Mouse (Mus musculus) lung, embryonic 15.5 days (tissue): ENCODE measurements at regions not wholly inside any gene's neighbourhood (a gene's known extent, or its start where the extent isn't known, plus 50 kb on each side); places are given as distances from the start of the nearest gene placed in this dataset.

Experiments used
- ATAC-seq: fragments of 200-750 bp; cut with Nextera tagmentation; 2 replicates; pipeline ENCODE4 v1.8.0; 2017; ENCODE audit warnings: moderate number of reproducible peaks, borderline replicate concordance; ENCODE audit not compliant: low FRiP score, low TSS enrichment; ENCODE audit errors: extremely low read depth
- H3K27ac ChIP-seq: fragments of 300-500 bp; sonication (generic); 2 replicates; pipeline ENCODE4 v1.5.1; 2015; ENCODE audit warnings: moderate library complexity, mild to moderate bottlenecking, inconsistent platforms
- H3K27me3 ChIP-seq: fragments of 300-500 bp; sonication (generic); 2 replicates; pipeline ENCODE4 v1.6.1; 2015; ENCODE audit warnings: inconsistent platforms
- H3K36me3 ChIP-seq: fragments of 300-500 bp; sonication (generic); 2 replicates; pipeline ENCODE4 v1.6.1; 2015; ENCODE audit warnings: inconsistent platforms
- H3K4me1 ChIP-seq: fragments of 300-500 bp; sonication (generic); 2 replicates; pipeline ENCODE4 v1.6.1; 2015; ENCODE audit warnings: inconsistent platforms
- H3K4me2 ChIP-seq: fragments of 300-500 bp; sonication (generic); 2 replicates; pipeline ENCODE4 v1.6.1; 2015; ENCODE audit warnings: inconsistent platforms, mild to moderate bottlenecking, moderate library complexity
- H3K4me3 ChIP-seq: fragments of 300-500 bp; sonication (generic); 2 replicates; pipeline ENCODE4 v1.5.1; 2015; ENCODE audit warnings: mild to moderate bottlenecking, inconsistent platforms
- H3K9ac ChIP-seq: fragments of 300-500 bp; sonication (generic); 2 replicates; pipeline ENCODE4 v1.6.1; 2015; ENCODE audit warnings: inconsistent platforms
- H3K9me3 ChIP-seq: fragments of 300-500 bp; sonication (generic); 2 replicates; pipeline ENCODE4 v1.6.1; 2016; ENCODE audit warnings: inconsistent platforms
- WGBS: fragments of 180-500 bp; shearing (Covaris S2); methylation state at CpG from one replicate; pipeline ENCODE4 v1.1.7; 2015; 5-methylcytosine and 5-hydroxymethylcytosine counted together

DNA sequence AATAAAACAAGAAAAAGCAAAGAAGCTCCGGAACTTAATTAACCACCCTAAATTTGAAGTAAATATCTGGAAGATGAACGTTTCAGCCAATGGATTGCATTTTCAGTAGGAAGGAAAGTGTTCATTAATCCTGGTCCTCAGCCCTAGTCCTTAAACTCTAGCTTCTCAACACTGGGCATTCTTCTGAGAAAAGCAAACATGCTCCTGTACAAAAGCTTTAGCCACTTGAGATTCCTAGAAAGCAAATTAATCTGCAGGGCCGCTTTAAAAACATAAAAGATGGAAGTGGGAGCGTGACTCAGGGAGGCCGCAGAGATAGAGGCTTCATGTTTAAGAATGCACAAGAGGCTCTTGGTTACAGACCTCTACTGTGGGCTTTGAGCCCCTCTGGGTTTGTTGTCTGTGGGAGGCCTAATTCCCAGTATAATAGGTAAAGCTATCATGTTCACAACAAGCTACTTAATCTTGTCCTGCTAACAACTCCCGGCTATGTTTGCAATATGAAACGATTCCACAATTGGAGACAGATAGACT, 1342.3 kb upstream of the Flrt2 start:
- Histone ChIP-seq H3K4me3 (no peak overlapping the region), H3K4me2 (no peak overlapping the region), H3K27ac (no peak overlapping the region), H3K27me3 (no peaks in the 10 kb centered on the region), H3K36me3 (no peaks in the 10 kb centered on the region), H3K9ac (no peak overlapping the region), H3K9me3 (no peaks in the 10 kb centered on the region), H3K4me1 (no peaks in the 10 kb centered on the region)
- 48% methylated on average over 7 of the region's 7 CpGs for WGBS
- no peak for ATAC-seq

DNA sequence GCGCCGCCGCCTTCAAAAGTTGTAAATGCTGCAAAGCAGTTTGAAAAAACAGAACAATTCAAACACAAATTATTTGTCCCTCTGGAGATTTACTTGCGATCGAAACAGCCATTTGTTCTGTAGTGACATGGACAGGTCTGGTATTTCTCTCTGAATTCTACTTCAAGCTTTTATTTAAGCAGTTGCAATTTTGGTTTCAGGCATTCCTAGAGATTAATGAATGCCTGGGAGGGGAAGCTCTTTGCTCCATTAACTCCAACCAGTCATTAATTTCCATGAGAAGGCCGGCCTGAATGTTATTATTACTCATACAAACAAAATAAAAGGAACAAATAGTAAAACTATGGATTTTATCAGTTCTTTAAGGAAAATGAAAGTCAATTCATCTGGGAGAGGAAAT, 1327.8 kb upstream of the Flrt2 start:
- Histone ChIP-seq H3K27ac (no peak overlapping the region), H3K9ac (no peak overlapping the region), H3K4me1 (no peaks in the 10 kb centered on the region), H3K4me3 (no peak overlapping the region), H3K36me3 (no peaks in the 10 kb centered on the region), H3K27me3 (no peaks in the 10 kb centered on the region), H3K9me3 (no peaks in the 10 kb centered on the region), H3K4me2 (no peak overlapping the region)
- ATAC-seq: no peak
- 76% methylated on average over 6 of the region's 6 CpGs for WGBS

- no peak for ATAC-seq
- no peaks in the 10 kb centered on the region for H3K27me3 ChIP-seq
- H3K4me3 ChIP-seq: no peak overlapping the region
- no peaks in the 10 kb centered on the region for H3K36me3 ChIP-seq
- no peak overlapping the region for H3K9ac ChIP-seq
- H3K4me2 ChIP-seq: no peak overlapping the region
- H3K9me3 ChIP-seq: no peaks in the 10 kb centered on the region
- WGBS: 17% methylated on average over 2 of the region's 2 CpGs
- H3K4me1 ChIP-seq: no peaks in the 10 kb centered on the region
- H3K27ac ChIP-seq: no peak overlapping the region
Observed at GRCm38 (mm10) chr12:94399991-94400390, 1292.0 kb upstream of the Flrt2 start.

DNA sequence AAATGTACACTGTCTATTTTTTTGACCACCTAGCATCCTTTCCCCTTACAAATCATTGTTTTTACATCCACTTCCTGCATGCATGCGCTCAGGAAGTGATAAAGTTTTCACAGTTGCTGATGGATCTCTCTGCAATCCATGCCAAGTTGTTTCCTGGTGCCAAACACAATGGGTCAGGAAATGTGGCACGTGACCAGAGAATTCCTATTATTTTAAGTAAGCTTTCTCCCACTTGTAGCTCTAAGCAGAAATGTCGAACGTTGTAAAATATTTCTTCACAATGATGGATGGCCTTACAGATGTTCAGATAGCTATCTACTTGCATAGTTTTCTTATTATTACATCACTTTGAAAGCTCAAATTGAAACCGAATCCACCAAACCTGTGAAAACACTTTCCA, 1271.1 kb upstream of the Flrt2 start:
- WGBS: 41% methylated on average over 5 of the region's 5 CpGs
- Histone ChIP-seq H3K27me3 (no peaks in the 10 kb centered on the region), H3K9ac (no peak overlapping the region), H3K9me3 (no peaks in the 10 kb centered on the region), H3K27ac (no peak overlapping the region), H3K36me3 (no peaks in the 10 kb centered on the region), H3K4me3 (no peak overlapping the region), H3K4me2 (no peak overlapping the region), H3K4me1 (no peaks in the 10 kb centered on the region)
- ATAC-seq: no peak

DNA sequence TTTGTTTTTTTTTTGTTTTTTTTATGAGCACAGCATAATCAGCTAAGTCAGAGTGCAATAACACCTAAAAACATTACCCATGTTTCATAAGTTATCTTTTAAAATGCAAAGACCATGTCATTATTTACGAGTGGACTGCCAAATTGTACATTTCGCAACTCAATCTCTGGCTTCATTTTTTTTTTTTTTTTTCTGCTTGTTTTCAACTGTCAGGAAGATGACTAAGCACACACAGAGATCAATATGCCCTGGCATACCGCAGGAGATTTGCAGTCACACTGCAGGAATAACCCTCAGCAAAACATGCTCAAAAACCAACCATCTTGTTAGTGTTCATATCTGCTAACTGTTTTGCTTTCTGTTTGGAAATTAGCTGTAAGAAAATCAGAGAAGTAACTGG, 1270.3 kb upstream of the Flrt2 start:
- no peak for ATAC-seq
- Histone ChIP-seq H3K27ac (no peak overlapping the region), H3K4me3 (no peak overlapping the region), H3K9me3 (no peaks in the 10 kb centered on the region), H3K9ac (no peak overlapping the region), H3K36me3 (no peaks in the 10 kb centered on the region), H3K4me2 (no peak overlapping the region), H3K27me3 (no peaks in the 10 kb centered on the region), H3K4me1 (no peaks in the 10 kb centered on the region)
- WGBS: 63% methylated on average over 3 of the region's 3 CpGs

DNA sequence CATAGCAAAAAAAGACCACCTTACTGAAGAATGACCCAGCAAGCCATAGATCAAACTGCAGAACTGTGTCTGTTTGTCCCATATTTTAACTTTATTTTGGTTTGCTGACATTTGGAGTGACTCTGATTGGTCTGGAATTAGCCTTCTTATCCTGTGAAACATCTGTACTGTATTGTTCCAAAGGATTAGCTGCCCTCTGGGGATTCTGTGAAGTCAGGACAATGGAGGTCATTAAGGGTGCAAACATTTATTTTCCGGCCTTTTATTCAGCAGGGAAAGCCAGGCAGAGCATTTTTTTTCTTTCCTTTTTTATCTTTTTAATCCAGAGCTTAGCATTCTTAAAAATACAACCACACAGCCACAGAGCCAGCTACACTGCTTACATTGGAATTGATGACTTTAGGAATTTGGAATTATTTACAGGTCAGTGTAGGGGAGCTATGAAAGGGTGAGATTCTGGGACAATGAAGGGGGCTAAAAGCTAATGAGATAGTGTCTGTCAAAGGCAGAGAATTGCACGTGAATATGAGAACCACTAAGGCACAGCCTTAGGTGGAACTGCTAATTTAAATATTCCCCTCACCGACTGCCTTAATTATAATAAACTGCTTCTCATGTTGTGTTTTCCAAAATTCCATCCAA, 1267.6 kb upstream of the Flrt2 start:
- no peaks in the 10 kb centered on the region for H3K9me3 ChIP-seq
- WGBS: 26% methylated on average over 3 of the region's 3 CpGs
- H3K27ac ChIP-seq: no peak overlapping the region
- no peak overlapping the region for H3K9ac ChIP-seq
- no peak overlapping the region for H3K4me3 ChIP-seq
- no peaks in the 10 kb centered on the region for H3K36me3 ChIP-seq
- no peak overlapping the region for H3K4me2 ChIP-seq
- H3K27me3 ChIP-seq: no peaks in the 10 kb centered on the region
- 0 out of 2 replicates have a peak, but pooled peaks have one; percentile 52 for ATAC-seq
- H3K4me1 ChIP-seq: no peaks in the 10 kb centered on the region

- Histone ChIP-seq H3K4me1 (no peaks in the 10 kb centered on the region), H3K27me3 (no peaks in the 10 kb centered on the region), H3K36me3 (no peaks in the 10 kb centered on the region), H3K4me3 (no peak overlapping the region), H3K27ac (no peak overlapping the region), H3K9me3 (no peaks in the 10 kb centered on the region), H3K4me2 (no peak overlapping the region), H3K9ac (no peak overlapping the region)
- no peak for ATAC-seq
- WGBS: 85% methylated on average over 1 of the region's 1 CpGs
Observed at GRCm38 (mm10) chr12:94449517-94449916, 1242.5 kb upstream of the Flrt2 start.

DNA sequence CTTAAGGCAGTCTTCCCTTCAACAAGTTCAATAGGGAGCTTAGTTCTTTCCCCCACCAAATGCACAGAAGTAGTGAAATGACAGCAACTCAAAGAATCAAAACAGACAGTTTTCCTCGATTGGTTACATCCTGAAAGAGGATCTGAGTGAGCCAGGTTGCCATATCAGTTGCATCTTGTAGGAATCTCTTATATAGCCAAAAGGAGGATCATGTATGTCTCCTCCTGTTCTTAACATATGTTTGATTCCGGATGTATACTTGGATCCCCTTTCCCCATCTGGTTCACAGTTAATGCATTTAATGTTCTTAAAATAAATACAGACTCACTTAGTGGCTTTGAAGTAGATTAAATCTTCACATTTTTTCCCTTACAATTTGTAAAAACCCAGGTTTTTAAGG, 1224.0 kb upstream of the Flrt2 start:
- WGBS: 29% methylated on average over 2 of the region's 2 CpGs
- Histone ChIP-seq H3K4me1 (no peaks in the 10 kb centered on the region), H3K27me3 (no peaks in the 10 kb centered on the region), H3K4me2 (no peak overlapping the region), H3K27ac (no peak overlapping the region), H3K4me3 (no peak overlapping the region), H3K36me3 (no peaks in the 10 kb centered on the region), H3K9me3 (no peaks in the 10 kb centered on the region), H3K9ac (no peak overlapping the region)
- no peak for ATAC-seq

DNA sequence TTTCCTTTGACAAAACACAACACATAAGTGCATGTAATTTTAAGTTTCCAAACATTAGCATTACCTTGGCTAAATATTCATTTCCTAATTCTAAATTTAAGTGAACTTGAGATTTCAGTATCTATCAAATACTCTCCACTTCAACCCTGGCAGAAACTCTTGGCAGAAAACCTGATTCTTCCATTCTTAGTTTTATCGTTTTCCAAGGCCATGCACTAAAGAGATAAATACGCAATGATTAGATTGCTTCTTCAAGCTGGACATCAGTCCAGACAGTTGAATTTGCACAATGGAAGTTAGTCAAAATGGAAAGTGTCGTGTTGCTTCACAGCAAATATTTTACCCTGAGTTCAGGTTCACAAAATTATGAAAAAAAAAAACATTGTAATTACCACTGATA, 1223.4 kb upstream of the Flrt2 start:
- no peaks in the 10 kb centered on the region for H3K4me1 ChIP-seq
- no peaks in the 10 kb centered on the region for H3K27me3 ChIP-seq
- no peak overlapping the region for H3K4me2 ChIP-seq
- H3K9me3 ChIP-seq: no peaks in the 10 kb centered on the region
- H3K27ac ChIP-seq: no peak overlapping the region
- WGBS: 49% methylated on average over 3 of the region's 3 CpGs
- H3K4me3 ChIP-seq: no peak overlapping the region
- H3K9ac ChIP-seq: no peak overlapping the region
- no peaks in the 10 kb centered on the region for H3K36me3 ChIP-seq
- no peak for ATAC-seq

- 42% methylated on average over 2 of the region's 2 CpGs for WGBS
- H3K27me3 ChIP-seq: no peaks in the 10 kb centered on the region
Observed at GRCm38 (mm10) chr12:94469850-94470249, 1222.2 kb upstream of the Flrt2 start.

DNA sequence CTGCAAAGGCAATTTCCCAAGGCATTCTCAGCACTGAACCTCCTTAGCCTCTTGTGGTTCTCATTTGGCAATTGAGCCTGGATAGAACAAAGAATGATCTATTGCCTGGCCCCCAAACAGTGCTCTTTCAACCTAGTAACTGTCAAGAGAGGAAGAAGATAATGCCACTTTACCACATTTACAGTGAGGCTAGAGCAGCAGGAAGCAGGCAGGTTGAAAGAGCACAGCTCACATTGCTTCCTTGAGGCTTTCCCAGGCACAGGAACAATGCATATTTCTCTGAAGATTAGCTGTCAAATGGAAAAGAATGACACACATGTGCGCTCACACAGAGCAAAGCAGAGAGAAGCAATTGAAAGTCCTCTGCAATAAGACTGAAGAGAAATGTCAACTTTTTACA, 1221.0 kb upstream of the Flrt2 start:
- Histone ChIP-seq H3K4me1 (no peaks in the 10 kb centered on the region), H3K4me3 (no peak overlapping the region), H3K36me3 (no peaks in the 10 kb centered on the region), H3K27ac (no peak overlapping the region), H3K4me2 (no peak overlapping the region), H3K27me3 (no peaks in the 10 kb centered on the region), H3K9ac (no peak overlapping the region), H3K9me3 (no peaks in the 10 kb centered on the region)
- ATAC-seq: no peak; the same call in 1 of the 2 replicates
- WGBS: 61% methylated on average over 1 of the region's 1 CpGs

More at GRCm38 (mm10) chr12:94469850-94470249, 1222.2 kb upstream of the Flrt2 start:
- Histone ChIP-seq H3K36me3 (no peaks in the 10 kb centered on the region), H3K4me1 (no peaks in the 10 kb centered on the region), H3K4me2 (no peak overlapping the region), H3K9me3 (no peaks in the 10 kb centered on the region), H3K27ac (no peak overlapping the region), H3K4me3 (no peak overlapping the region), H3K9ac (no peak overlapping the region)
- no peak for ATAC-seq

GRCm38 (mm10) chr12:94488721-94489120, 1203.3 kb upstream of the Flrt2 start:
- ATAC-seq: no peak
- 74% methylated on average over 2 of the region's 2 CpGs for WGBS
- Histone ChIP-seq H3K9me3 (no peaks in the 10 kb centered on the region), H3K27ac (no peak overlapping the region), H3K4me2 (no peak overlapping the region), H3K9ac (no peak overlapping the region), H3K4me1 (no peaks in the 10 kb centered on the region), H3K4me3 (no peak overlapping the region), H3K27me3 (no peaks in the 10 kb centered on the region), H3K36me3 (no peaks in the 10 kb centered on the region)

DNA sequence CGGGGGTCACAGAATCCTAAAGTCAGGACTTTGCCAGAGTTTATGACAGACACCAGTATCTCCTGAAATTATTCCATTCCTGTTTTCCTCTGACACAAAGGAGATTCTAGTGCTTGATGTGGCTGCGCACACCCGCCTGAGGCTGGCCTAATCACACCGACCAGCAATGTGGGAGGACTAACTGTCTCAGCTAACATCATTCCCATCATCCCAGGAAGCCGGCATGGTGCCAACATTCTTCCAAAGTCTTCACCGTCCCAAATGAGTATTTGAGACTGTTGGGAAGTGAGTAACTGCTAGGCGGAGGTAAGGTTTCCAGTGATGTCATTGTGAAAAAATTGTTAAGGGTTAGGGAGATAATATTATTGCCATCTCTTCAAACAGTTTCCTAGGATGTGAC, 1183.9 kb upstream of the Flrt2 start:
- WGBS: 75% methylated on average over 7 of the region's 7 CpGs
- H3K4me2 ChIP-seq: no peak overlapping the region
- no peak overlapping the region for H3K27ac ChIP-seq
- H3K9ac ChIP-seq: no peak overlapping the region
- no peak overlapping the region for H3K4me3 ChIP-seq
- H3K27me3 ChIP-seq: no peaks in the 10 kb centered on the region
- H3K9me3 ChIP-seq: no peaks in the 10 kb centered on the region
- H3K36me3 ChIP-seq: no peaks in the 10 kb centered on the region
- no peaks in the 10 kb centered on the region for H3K4me1 ChIP-seq
- no peak for ATAC-seq
